Mouse (Mus musculus): ENCODE measurements at regions not wholly inside any gene's neighbourhood (a gene's known extent, or its start where the extent isn't known, plus 50 kb on each side); places are given as distances from the start of the nearest gene placed in this dataset.
A peak's percentile ranks its signal among the peaks of the same experiment; 100 is the strongest.

DNA sequence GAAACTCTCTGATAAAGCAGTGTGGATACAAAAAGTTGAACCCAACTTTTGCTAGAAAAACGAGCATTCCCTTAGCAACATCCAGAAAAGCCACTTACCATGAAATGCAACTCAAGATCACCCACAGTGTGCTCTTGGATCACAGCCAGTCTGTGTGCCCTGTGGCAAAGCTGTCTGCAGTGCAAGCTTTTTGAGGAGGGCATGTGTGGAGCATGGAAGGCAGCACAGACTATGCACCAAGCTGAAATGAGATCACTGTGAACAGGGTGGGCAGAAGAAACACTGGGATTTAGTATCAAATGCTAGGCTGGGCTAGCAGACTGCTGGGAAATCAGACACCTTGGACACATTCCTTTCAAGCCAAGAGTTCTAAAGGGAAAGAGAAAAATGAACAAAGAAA lies 162.4 kb downstream of the Sim1 start:
- TF ChIP-seq CTCF (conservative IDR thresholded peaks at IDR 0.05): no peak
- no peak overlapping the region for H3K27ac ChIP-seq
- no peak overlapping the region for H3K4me3 ChIP-seq
- no peak for DNase-seq (ENCODE audit: low spot score in 2 of 2)

DNA sequence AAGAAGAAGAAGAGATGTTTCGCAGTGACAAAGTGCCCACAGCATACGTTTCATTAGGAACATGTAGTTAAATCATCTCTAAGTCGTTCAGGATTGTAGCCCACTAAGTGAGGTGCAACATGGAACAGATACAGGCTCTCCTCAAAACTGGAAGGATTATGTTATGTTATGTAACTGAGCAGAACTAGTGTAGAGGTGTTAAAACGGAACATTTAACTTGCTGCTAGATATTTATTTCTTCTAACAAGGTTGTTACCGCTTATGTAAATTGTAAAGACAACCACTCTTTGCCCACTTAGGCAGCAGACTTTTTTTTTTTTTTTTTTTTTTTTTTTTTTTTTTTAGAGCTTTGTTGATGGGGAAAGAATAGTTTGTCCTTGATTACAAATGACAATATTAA lies 163.8 kb downstream of the Sim1 start:
- Histone ChIP-seq H3K4me3 (no peak overlapping the region), H3K27ac (no peak overlapping the region)
- no peak for DNase-seq (ENCODE audit: low spot score in 2 of 2)
- no peak for TF ChIP-seq CTCF (conservative IDR thresholded peaks at IDR 0.05)

DNA sequence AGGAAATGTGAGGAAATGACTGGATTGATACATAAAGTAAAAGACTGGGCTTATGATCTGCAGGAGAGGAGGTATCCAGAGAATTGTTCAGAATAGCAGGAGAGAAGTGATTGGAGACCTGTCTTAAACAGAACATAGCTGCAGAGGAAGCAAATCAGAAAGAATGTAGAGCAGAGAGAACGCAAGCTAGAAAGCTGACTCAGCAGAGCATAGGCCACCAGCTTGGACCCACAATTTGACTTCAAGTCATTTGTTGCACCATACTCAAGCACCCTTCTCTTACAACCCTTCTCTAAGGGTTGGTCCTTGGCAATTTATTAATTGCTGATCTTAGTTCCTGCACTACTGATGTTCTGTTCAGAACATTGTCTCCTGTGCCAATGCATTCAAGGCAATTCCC lies 207.0 kb downstream of the Sim1 start:
- DNase-seq (ENCODE audit: low spot score in 2 of 2): no peak
- TF ChIP-seq CTCF (conservative IDR thresholded peaks at IDR 0.05): no peak
- Histone ChIP-seq H3K27ac (no peak overlapping the region), H3K4me3 (no peak overlapping the region)

DNA sequence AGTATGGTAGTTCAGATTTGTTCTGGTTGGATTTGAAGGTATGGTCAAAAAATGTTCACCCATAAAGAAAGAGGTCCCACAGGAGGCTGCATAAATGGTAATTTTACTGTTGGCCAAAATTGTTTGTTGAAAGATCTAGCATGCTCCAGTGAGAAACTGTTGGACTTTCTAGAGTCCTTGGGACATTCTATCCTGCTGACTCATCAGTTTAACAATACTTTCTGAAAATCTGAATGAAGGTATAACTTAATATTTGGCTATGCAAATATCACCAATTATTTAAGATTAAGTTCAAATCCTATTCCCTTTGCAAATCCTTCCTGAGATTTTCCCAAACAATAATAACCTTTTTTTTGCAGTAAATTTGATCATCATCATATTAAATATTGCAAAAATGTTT lies 257.3 kb downstream of the Sim1 start:
- TF ChIP-seq CTCF (conservative IDR thresholded peaks at IDR 0.05): no peak
- Histone ChIP-seq H3K27ac (no peak overlapping the region), H3K4me3 (no peak overlapping the region)
- DNase-seq (ENCODE audit: low spot score in 2 of 2): no peak

DNA sequence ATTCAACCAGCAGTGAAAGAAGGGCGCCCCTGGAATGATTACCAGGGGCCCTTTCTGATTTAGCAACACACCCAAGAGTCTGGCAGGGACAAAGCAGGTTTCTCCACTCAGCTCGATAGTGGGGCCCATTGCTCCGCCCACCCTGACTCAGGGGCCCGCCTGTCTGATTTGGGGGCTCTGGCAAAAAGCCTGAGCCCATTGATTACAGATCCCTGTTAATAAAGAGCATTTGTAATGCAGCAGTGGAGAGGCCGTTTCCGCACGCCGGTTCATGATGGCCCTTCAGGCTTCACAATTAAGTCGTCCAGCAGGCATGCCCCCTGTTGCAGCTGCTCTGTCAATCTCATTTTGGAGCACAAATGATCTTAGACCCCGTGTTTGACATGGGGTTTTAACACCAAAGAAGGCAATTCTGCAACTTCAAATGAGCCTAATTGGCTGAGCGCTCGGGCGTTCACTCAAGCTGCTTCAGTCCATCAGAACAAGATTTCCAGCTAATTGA lies 259.0 kb downstream of the Sim1 start:
- H3K27ac ChIP-seq: no peak overlapping the region

DNA sequence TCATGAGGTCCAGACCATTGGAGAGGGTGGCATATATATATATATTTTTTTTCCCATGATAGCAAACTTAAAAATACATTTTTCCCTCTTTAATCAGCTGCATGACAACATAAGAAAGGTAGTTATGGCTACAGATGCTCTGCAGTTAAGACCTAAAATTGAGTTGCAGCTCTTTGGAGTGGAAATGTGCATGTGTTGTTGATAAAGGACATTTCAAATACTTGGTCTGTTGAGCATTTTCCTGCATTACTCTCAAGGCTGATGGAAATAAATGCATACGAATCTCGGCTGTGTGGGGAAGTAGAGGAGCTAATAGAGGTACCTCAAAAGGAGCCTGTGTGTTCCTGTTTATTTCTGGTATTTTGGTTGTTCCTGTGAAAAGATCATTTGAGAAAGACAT lies 259.5 kb downstream of the Sim1 start:
- no peak for DNase-seq (ENCODE audit: low spot score in 2 of 2)
- Histone ChIP-seq H3K4me3 (no peak overlapping the region), H3K27ac (no peak overlapping the region)
- TF ChIP-seq CTCF (conservative IDR thresholded peaks at IDR 0.05): no peak

More for the DNA sequence above, 259.0 kb downstream of the Sim1 start:
- no peak for DNase-seq (ENCODE audit: low spot score in 2 of 2)
- peak overlapping the region; percentile 14; the same call in 1 of the 2 replicates for H3K4me3 ChIP-seq
- no peak for TF ChIP-seq CTCF (conservative IDR thresholded peaks at IDR 0.05)

DNA sequence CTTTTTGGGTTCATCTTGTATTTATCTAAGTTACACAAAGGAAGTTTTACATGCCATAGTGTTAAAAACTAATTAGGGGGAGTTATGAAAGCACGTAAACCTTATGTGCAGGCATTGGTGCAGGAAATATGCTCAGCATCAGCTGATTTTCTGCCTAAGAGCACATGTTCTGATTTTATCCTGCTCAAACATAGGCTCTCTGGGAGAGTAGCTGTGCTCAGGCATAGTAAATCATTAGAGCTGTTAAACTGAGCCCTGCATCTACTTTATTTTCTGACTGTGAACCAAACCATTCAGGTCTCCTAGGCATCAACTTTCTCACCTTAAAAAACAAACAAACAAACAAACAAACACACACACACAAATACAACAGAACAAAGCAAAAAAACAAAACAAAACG lies 260.2 kb downstream of the Sim1 start:
- TF ChIP-seq CTCF (conservative IDR thresholded peaks at IDR 0.05): no peak
- no peak overlapping the region for H3K4me3 ChIP-seq
- no peak overlapping the region for H3K27ac ChIP-seq
- DNase-seq (ENCODE audit: low spot score in 2 of 2): no peak

DNA sequence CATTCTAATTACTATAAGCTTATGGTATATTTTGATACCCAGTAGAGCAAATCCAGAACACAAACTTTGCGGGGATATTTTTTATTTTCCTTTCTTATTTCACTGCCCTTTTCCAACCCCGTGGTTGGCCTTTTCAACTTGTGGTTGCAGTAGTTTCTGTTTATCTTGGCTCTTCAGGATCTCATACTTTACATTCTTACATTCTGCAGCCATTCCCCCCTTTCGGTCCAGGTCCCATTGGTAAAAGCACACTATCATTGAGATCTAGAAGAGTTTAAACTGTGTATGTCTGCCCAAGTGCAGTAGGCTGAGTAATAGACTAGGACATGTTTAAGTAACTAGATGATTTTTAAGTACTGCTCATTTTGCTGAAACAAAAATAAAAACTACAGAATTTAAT lies 279.1 kb downstream of the Sim1 start:
- no peak for TF ChIP-seq CTCF (conservative IDR thresholded peaks at IDR 0.05)
- DNase-seq (ENCODE audit: low spot score in 2 of 2): no peak
- no peak overlapping the region for H3K27ac ChIP-seq
- no peak overlapping the region for H3K4me3 ChIP-seq

DNA sequence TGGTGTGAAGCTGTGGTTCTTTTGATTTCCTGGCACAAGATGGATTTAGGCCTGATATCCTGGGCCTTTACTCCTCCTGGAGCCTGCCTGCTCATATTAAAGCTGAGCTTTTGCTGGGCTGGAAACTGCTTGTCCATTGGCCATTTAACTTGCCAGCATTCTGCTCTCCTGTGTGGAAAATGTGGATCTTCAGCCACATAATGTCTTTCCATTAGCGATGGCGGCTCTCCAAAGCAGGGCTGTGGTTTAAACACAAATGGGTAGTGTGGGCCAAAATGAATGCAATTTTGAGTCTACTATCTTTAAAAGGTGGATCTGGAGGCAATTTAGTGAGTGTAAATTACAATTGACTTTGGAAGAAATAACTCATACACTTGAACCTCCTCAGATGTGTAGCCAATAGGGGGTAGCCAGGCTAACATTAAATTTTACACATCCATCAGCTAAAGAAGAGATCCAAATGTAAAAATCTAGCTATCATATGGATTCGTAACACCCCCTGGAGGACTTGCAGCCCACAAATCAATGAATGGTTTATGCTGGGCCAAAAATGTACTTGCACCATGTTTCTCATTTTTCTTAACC lies 281.5 kb downstream of the Sim1 start:
- Histone ChIP-seq H3K27ac (no peak overlapping the region), H3K4me3 (no peak overlapping the region)
- no peak for TF ChIP-seq CTCF (conservative IDR thresholded peaks at IDR 0.05)
- DNase-seq (ENCODE audit: low spot score in 2 of 2): no peak

DNA sequence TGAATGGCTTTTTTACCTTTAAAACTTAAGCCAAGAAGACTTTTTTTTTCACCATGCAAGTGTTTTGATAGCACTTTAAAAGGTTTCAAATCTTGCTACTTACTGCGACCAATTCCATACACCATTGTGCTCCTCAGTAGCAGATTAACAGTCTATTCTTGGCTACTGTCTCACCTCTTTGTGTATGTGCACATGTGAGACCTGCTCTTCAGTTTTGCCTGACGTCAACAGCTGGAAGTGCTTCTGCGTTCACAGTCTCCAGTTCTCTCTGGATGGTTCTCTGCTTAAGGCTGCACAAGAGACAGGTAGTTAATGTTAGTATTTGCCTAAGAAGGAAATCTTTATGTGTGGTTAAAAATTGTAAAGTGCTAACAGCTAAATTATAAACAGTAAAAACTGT lies 282.1 kb downstream of the Sim1 start:
- no peak for TF ChIP-seq CTCF (conservative IDR thresholded peaks at IDR 0.05)
- Histone ChIP-seq H3K27ac (no peak overlapping the region), H3K4me3 (no peak overlapping the region)
- no peak for DNase-seq (ENCODE audit: low spot score in 2 of 2)

DNA sequence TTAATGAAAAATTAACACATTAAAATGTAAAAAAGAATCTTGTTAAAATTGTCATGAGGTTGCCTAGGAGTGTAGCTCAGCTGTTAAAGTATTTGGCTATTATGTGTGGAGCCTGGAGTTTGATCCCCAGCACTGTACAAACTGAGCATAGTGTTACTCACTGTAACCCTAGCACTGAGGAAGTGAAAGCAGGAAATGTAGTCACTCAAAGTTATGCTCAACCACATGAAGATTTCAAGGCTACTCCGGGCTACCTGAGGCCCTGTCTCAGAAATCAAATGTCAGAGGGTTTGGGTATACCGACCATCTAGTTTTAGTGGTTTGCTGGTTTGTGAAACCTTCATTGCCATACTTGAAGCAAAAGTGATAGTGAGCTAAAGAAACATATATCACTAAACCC lies 287.2 kb downstream of the Sim1 start:
- Histone ChIP-seq H3K4me3 (no peak overlapping the region), H3K27ac (no peak overlapping the region)
- no peak for DNase-seq (ENCODE audit: low spot score in 2 of 2)
- TF ChIP-seq CTCF (conservative IDR thresholded peaks at IDR 0.05): no peak

DNA sequence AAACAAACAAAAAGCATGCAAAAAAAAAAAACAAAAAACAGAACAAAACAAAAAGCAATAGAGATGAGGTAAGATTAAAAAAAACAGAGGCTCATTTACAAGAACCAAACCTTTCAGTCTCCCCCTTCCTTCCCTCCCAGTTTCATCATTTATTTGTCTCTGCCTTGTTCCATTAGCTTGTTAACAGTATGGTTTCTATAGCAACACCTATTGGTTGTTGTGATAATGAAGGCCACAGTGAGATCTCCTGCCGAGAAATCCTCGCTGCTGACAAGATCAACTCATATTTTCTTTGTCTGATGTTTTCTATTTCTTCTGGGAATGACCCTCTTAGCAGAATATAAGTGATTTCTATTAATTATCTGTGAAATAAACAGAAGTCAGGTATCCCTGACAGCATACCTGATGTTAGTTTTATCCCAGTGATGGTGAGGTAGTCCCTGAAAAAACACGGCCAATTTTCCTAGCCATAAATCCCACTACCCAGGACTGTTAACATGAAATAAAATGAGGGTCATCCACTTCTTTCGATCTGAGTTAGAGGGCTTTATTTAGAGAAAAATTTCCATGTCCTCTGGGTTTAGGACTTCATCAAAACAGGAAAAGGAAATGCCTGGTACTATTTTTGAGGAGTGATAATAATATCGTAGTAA lies 288.9 kb upstream of the Gm49339 start:
- DNase-seq (ENCODE audit: low spot score in 2 of 2): no peak
- no peak for TF ChIP-seq CTCF (conservative IDR thresholded peaks at IDR 0.05)
- H3K4me3 ChIP-seq: no peak overlapping the region
- no peak overlapping the region for H3K27ac ChIP-seq

DNA sequence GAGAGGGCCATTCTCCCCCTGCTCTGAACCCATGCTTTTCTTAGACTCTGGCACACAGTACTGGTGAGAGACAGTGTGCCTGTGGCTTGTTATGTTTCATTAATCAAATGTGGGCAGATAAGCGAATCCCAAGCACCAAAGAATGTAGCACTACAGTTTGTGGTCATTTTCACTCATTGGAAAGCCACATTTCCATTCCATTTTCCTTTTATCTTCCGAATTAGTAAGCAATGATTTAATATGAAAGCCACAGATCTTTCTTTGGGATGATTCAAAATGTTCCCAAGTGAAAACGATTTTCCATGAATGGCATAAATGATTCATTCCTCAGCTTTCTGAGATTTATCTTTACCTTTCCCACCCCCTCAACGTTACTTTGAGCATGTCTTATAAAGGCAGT lies 260.9 kb upstream of the Gm49339 start:
- TF ChIP-seq CTCF (conservative IDR thresholded peaks at IDR 0.05): no peak
- H3K4me3 ChIP-seq: no peak overlapping the region
- H3K27ac ChIP-seq: no peak overlapping the region
- no peak for DNase-seq (ENCODE audit: low spot score in 2 of 2)

DNA sequence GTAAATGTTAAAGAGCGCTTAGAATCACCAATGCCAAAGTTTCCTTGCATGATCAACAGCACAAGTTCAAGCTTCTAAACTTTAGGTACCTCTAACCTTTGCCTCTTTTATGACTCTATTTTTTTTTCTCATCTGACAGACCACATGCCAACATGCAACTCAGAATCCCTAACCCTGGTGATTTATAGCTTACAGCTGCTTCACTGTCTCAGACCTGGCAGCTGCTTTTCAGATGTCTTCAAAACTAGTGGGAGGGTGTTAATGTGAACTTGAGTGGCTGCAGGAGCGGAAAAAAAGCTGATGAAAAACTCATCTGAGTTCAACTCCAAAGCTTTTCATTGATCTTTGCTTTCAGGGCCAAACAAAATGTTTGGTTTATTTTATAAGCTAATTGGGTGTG lies 246.8 kb upstream of the Gm49339 start:
- TF ChIP-seq CTCF (conservative IDR thresholded peaks at IDR 0.05): no peak
- Histone ChIP-seq H3K27ac (no peak overlapping the region), H3K4me3 (no peak overlapping the region)
- DNase-seq (ENCODE audit: low spot score in 2 of 2): no peak
